Mouse (Mus musculus): ENCODE measurements at regions not wholly inside any gene's neighbourhood (a gene's known extent, or its start where the extent isn't known, plus 50 kb on each side); places are given as distances from the start of the nearest gene placed in this dataset.
A peak's percentile ranks its signal among the peaks of the same experiment; 100 is the strongest.
"Not testable (repeated sequence)": the region's sequence is repeated elsewhere in the genome, so short reads cannot be mapped to it uniquely, and the experiment has no call there.

DNA sequence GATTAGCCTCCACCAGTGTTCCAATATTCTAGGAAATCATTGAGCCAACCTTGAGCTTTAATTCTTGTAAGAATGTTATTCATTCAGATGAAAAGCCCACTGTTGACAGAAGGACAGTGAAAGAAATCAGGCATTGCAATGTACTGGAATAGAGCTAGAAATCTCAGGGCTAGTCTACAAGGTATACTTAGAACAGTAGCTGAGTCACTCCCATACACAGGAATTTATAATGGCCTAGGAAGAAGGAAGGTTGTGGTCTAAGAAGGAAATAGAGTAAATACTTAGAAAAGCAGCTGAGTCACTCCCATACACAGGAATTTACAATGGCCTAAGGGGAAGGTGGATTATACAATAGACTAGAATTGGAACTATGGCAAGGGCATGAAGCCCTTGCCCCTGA lies 174.6 kb downstream of the Fam181b start:
- not testable (repeated sequence) for DNase-seq

- no peak for DNase-seq
Measured at GRCm38 (mm10) chr7:93285748-93286147, 206.1 kb downstream of the Fam181b start.

- DNase-seq: no peak
Measured at GRCm38 (mm10) chr7:93291457-93291856, 211.8 kb downstream of the Fam181b start.

DNA sequence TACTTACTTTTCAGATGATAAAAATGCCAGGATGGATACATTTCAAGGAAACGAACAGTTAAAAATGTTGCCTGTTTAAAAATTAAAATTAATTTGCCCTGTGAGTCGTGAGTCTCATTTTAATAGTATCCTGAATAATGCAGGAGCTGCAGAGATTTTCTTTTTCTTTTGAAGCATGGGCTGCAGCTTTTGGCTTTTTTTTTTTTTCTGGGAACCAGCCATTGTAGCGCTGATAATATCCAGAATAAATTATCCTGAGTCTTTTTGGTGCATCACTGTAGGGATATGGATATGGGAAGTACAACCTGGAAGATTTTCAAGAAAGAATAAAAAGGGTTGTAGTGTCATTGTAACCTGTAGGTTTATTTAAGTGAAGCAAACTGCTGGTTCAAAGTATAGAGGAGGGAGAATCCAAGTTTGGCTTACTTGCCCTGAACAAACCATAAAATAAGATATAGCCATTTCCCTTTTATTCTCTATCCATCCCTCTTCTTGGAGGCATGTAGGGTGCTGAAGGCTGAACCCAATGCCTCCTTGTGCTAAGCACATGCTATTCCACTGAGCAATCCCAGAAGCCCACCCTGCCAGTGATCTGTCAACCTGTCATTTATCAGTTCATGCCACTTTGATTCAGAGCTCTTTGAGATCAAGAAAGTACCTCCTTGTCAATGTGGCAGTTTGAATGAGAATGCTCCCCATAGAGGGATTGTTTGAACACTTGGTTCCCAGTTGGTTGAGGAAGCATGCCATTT lies 212.5 kb downstream of the Fam181b start:
- no peak for DNase-seq

DNA sequence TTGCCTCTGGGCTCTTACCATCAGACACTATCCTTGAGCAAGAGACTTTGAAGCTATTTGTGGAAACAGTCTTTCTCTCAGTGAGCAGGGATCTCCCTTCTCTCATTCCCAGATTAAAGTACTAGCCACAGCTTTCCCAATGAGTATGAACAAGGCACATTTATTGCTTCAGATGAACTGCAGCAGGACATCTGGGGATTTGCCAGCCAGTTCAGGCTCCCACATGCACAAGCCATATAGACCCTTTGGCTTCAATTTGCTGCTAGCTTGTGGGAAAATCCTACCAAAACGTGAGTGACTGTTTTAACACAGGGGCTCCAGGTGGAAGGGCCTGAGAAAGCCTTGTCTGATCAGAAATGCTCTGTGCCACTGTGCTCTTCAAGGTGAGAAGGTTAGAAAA lies 233.1 kb downstream of the Fam181b start:
- DNase-seq: no peak

- no peak for DNase-seq
Measured at GRCm38 (mm10) chr7:93331351-93331750, 251.7 kb downstream of the Fam181b start.

GRCm38 (mm10) chr7:93332203-93332602 lies 252.5 kb downstream of the Fam181b start:
- DNase-seq: no peak

DNA sequence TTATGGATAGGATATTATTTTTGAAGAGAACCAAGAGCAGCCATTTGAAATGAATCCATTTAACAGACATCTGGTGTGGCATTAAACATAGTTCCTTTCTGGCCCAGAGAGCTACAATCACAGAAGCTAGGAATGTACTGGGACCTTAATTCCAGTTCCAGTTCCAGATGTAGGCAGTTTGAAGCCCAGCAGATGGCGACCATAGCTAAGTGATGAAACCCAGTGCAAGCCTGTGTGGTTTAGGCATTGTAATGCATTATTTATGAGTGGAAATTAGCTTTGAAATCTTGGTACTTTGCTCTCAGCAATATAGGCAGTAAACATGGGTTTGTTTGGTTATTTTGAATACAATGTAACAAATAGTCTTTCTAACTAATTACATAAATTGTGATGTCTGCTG lies 256.8 kb downstream of the Fam181b start:
- DNase-seq: peak; percentile 13

All from kidney, postnatal 14 days (tissue).